Mouse (Mus musculus) thymus, adult 2 months (tissue): ENCODE measurements around the gene Bcor. TPM values are rescaled to one million over a fixed set of nuclear protein-coding genes. Genes with fewer than 3 reads are reported as not detected.
A peak's percentile ranks its signal among the peaks of the same experiment; 100 is the strongest.

Source experiments
- DNase-seq: peaks from one replicate; pipeline ENCODE4 v3.0.0; 2021
- H3K27ac ChIP-seq: fragments of 200-500 bp; 2 replicates; pipeline ENCODE4 v1.5.1; 2012; ENCODE audit warnings: low read length, control low read depth; ENCODE audit not compliant: control insufficient read depth, insufficient read depth
- H3K27me3 ChIP-seq: fragments of 200-500 bp; 2 replicates; pipeline ENCODE4 v1.6.1; 2012; ENCODE audit warnings: mild to moderate bottlenecking, low read length, moderate library complexity, mixed read lengths; ENCODE audit not compliant: control insufficient read depth, insufficient read depth
- H3K36me3 ChIP-seq: fragments of 200-500 bp; 2 replicates; pipeline ENCODE4 v1.6.1; 2012; ENCODE audit warnings: mild to moderate bottlenecking, low read length, moderate library complexity; ENCODE audit not compliant: control insufficient read depth, insufficient read depth
- H3K4me1 ChIP-seq: fragments of 200-500 bp; replicated peaks from 2 replicates; pipeline ENCODE4 v1.6.1; 2012; ENCODE audit warnings: low read length; ENCODE audit not compliant: control insufficient read depth, insufficient read depth
- H3K4me3 ChIP-seq: fragments of 200-500 bp; 2 replicates; pipeline ENCODE4 v1.5.1; 2012; ENCODE audit warnings: mild to moderate bottlenecking, low read length, control low read depth, moderate library complexity; ENCODE audit not compliant: control insufficient read depth, insufficient read depth
- CTCF ChIP-seq: fragments of 200-500 bp; IDR thresholded peaks from 2 replicates; pipeline ENCODE4 v1.5.1; 2012; ENCODE audit warnings: mild to moderate bottlenecking, control low read depth, low read length, moderate library complexity, borderline replicate concordance; ENCODE audit not compliant: control insufficient read depth, poor library complexity, insufficient read depth; ENCODE audit errors: extremely low read depth
- POLR2A ChIP-seq: fragments of 200-500 bp; IDR thresholded peaks from 2 replicates; pipeline ENCODE4 v1.6.1; 2012; ENCODE audit warnings: mild to moderate bottlenecking, low read length, control low read depth, moderate library complexity; ENCODE audit not compliant: control insufficient read depth, poor library complexity, insufficient read depth; ENCODE audit errors: extremely low read depth
- WGBS: fragments of 180-500 bp; shearing (Covaris S2); methylation state at CpG from one replicate; pipeline ENCODE4 v1.1.7; 2018; 5-methylcytosine and 5-hydroxymethylcytosine counted together
- polyA plus RNA-seq: library from polyadenylated mRNA; depleted of rRNA; stranded (reverse); fragments of >200 nt; gene quantifications from 2 replicates; pipeline ENCODE4 v1.2.3, GENCODE M21; 2012; rRNA removed

Bcor gene
- 30.6 and 37.7 TPM in 2 replicates for polyA plus RNA-seq

- 1% methylated on average over 52 of the region's 56 CpGs for WGBS
- Histone ChIP-seq H3K4me1 (peaks cover 29% of the 10 kb centered on the region), H3K27ac (peak within 1 kb of the TSS; percentile 97), H3K36me3 (no peaks in the 10 kb centered on the region), H3K4me3 (peak within 1 kb of the TSS; percentile 67), H3K27me3 (no peaks in the 10 kb centered on the region)
- DNase-seq = peak; percentile 74
- no peak for TF ChIP-seq CTCF
These were observed at the start of gene Bcor for GRCm38 (mm10) chrX:12159981-12160656. TSS of gene Bcor (minus strand) at chrX:12160355.

GRCm38 (mm10) chrX:12202951-12203350 lies 42.8 kb upstream of the Bcor start:
- 14% methylated on average over 3 of the region's 3 CpGs for WGBS
- TF ChIP-seq POLR2A (no peak), CTCF (no peak)
- no peak overlapping the region for H3K4me3 ChIP-seq
- H3K27ac ChIP-seq = peak overlapping the region; percentile 91
- no peaks in the 10 kb centered on the region for H3K27me3 ChIP-seq
- H3K4me1 ChIP-seq = peaks cover 8% of the 10 kb centered on the region
- DNase-seq = peak; percentile 39
- no peaks in the 10 kb centered on the region for H3K36me3 ChIP-seq

DNA sequence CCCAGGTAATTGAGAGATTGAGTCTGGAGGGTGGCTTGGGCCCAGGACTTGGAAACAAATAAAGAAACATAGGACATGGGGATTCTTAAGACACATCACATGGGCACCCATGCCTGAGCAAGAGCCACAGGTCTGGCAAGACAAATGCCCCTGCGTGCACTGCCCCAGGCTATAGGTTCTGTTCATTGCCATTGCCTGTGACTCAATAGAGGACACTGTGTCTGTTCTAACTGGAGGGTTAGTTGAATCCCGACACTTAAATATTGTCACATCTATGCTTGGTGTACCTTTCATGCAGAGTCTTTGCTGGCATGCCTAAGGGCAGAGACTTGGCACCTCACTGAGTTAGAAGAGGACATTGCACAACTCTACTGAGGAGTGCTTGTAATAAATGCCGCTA lies 41.0 kb upstream of the Bcor start:
- H3K4me1 ChIP-seq = peaks cover 8% of the 10 kb centered on the region
- no peak overlapping the region for H3K4me3 ChIP-seq
- no peak for TF ChIP-seq POLR2A
- no peaks in the 10 kb centered on the region for H3K36me3 ChIP-seq
- H3K27ac ChIP-seq = no peak overlapping the region
- DNase-seq = no peak
- 98% methylated on average over 3 of the region's 3 CpGs for WGBS
- H3K27me3 ChIP-seq = no peaks in the 10 kb centered on the region

DNA sequence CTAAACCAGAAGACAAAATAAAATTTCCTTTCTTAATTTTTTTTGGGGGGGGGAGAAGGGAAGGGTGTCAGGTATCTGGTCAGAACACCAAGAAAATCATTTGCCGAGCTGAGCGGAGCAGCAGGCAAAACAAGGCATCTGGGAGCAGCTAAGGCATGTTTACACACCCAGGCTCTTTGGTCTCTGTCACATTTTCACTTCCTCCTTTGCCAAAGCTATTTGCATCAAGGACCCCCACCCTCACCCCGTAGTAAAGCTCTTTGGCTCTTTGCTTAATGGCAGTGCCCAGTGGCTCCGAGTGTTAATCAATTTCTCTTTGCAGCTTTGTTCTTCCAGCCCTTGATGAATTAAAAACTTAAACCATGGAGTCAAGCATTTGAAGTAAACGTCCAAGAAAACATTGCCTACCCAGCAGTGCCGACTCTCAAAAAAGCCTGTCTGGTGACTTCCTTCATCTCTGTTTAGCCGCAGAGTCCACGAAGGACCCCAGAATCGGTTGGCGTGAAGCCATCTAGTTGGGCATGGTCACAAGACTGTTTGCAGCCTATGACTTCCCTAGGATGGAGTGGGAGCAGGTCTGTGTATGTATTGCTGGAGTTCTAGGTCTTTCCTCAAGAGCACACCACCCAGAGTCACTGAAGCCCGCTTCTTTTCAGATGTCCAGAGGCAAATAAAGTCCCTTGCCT lies 35.2 kb upstream of the Bcor start:
- no peaks in the 10 kb centered on the region for H3K27me3 ChIP-seq
- no peaks in the 10 kb centered on the region for H3K36me3 ChIP-seq
- peak overlapping the region; percentile 67; the same call in 1 of the 2 replicates for H3K27ac ChIP-seq
- H3K4me1 ChIP-seq = peaks cover 12% of the 10 kb centered on the region
- TF ChIP-seq POLR2A = no peak
- TF ChIP-seq CTCF = no peak
- peak; percentile 18 for DNase-seq
- WGBS = 29% methylated on average over 11 of the region's 11 CpGs
- no peak overlapping the region for H3K4me3 ChIP-seq

GRCm38 (mm10) chrX:12192343-12192742 lies 32.2 kb upstream of the Bcor start:
- 77% methylated on average over 2 of the region's 2 CpGs for WGBS
- Histone ChIP-seq H3K4me3 (no peak overlapping the region), H3K36me3 (no peaks in the 10 kb centered on the region), H3K27me3 (no peaks in the 10 kb centered on the region), H3K27ac (no peak overlapping the region), H3K4me1 (peaks cover 17% of the 10 kb centered on the region)
- no peak for TF ChIP-seq CTCF
- no peak for TF ChIP-seq POLR2A
- DNase-seq = no peak

- 68% methylated on average over 4 of the region's 4 CpGs for WGBS
- H3K36me3 ChIP-seq = no peaks in the 10 kb centered on the region
- no peak overlapping the region for H3K4me3 ChIP-seq
- no peaks in the 10 kb centered on the region for H3K27me3 ChIP-seq
- no peak overlapping the region for H3K27ac ChIP-seq
- peaks cover 5% of the 10 kb centered on the region for H3K4me1 ChIP-seq
- TF ChIP-seq POLR2A (no peak), CTCF (no peak)
- DNase-seq = no peak
These were observed 29.4 kb upstream of the Bcor start for GRCm38 (mm10) chrX:12189511-12189910.
